Mouse (Mus musculus): ENCODE results near the gene Phf21a.

- TF ChIP-seq POLR2A (IDR thresholded peaks at IDR 0.05; ENCODE audit: low read depth, low read length) (no peak), CTCF (IDR thresholded peaks at IDR 0.05; ENCODE audit: extremely low read depth, insufficient read depth, insufficient read length, insufficient replicate concordance) (no peak)
These were observed 137.1 kb downstream of the Phf21a start for GRCm38 (mm10) chr2:92229973-92230372.

Measured in spleen, adult 2 months (tissue).